24 mouse cellular contexts compared by ENCODE assay signal in genomic region chr6:72803669-72804068, GRCm38 (mm10).
"Had no signal": no experiment of that assay in that cellular context is flagged by ENCODE, and none has a peak within 500 bp of the region (broad histone marks: within the 10 kb centered on the region; RNA-seq: fewer than 3 reads in every experiment).

No protein-coding gene starts in this region.

- H3K27ac ChIP-seq: heart, adult 2 months; heart, embryonic 13.5 days; heart, embryonic 15.5 days; hindbrain, embryonic 13.5 days; hindbrain, embryonic 15.5 days; hindbrain, postnatal 0 days; layer of hippocampus, adult 2 months; left cerebral cortex, adult 2 months; limb, embryonic 10.5 days; limb, embryonic 12.5 days; liver, embryonic 14.5 days had no signal

- H3K4me3 ChIP-seq: heart, adult 2 months; heart, embryonic 13.5 days; heart, embryonic 15.5 days; hindbrain, embryonic 13.5 days; hindbrain, embryonic 15.5 days; layer of hippocampus, adult 2 months; left cerebral cortex, adult 2 months; limb, embryonic 10.5 days; limb, embryonic 12.5 days had no signal

- H3K9me3 ChIP-seq: heart, embryonic 13.5 days; heart, embryonic 15.5 days; hindbrain, embryonic 13.5 days; hindbrain, embryonic 15.5 days; limb, embryonic 10.5 days; limb, embryonic 12.5 days had no signal

- H3K4me2 ChIP-seq: heart, embryonic 11.5 days; heart, embryonic 13.5 days; heart, embryonic 15.5 days; hindbrain, embryonic 13.5 days; hindbrain, embryonic 15.5 days; limb, embryonic 12.5 days had no signal

- H3K27me3 ChIP-seq: heart, embryonic 13.5 days; heart, embryonic 15.5 days; hindbrain, embryonic 13.5 days; hindbrain, embryonic 15.5 days; limb, embryonic 12.5 days had no signal

- ATAC-seq: hindbrain, postnatal 0 days; intestine, postnatal 0 days had no signal

- H3K4me1 ChIP-seq: heart, embryonic 13.5 days; heart, embryonic 15.5 days; hindbrain, embryonic 13.5 days; hindbrain, embryonic 15.5 days; limb, embryonic 12.5 days had no signal

- H3K9ac ChIP-seq: heart, embryonic 13.5 days; heart, embryonic 15.5 days; hindbrain, embryonic 13.5 days; hindbrain, embryonic 15.5 days; limb, embryonic 12.5 days; liver, embryonic 14.5 days had no signal

- DNase-seq: gastrocnemius, postnatal 14 days; gastrocnemius, postnatal 36 days; heart, adult 11 months; heart, adult 2 months; heart, postnatal 14 days; heart, postnatal 36 days; kidney, adult 18-20 months; kidney, adult 8-10 months; kidney, postnatal 10 days; kidney, postnatal 25 days; kidney, postnatal 4 days; liver had no signal

- H3K36me3 ChIP-seq: heart, embryonic 13.5 days; heart, embryonic 15.5 days; hindbrain, embryonic 13.5 days; hindbrain, embryonic 15.5 days; limb, embryonic 10.5 days; limb, embryonic 12.5 days had no signal
